Mouse (Mus musculus) heart, postnatal 10 days (tissue): ENCODE data around the gene Osbpl2. TPM values are rescaled to one million over a fixed set of nuclear protein-coding genes. Genes with fewer than 3 reads are reported as not detected.

Experiments used
- DNase-seq, 2 experiments: peaks; one replicate each; pipeline ENCODE4 v3.0.0; 2021
- intact Hi-C: fragments of 180-260 bp; cut with DNase I; formaldehyde crosslinking; loops from one replicate; pipeline ENCODE4 v1.15.1; 2025
- total RNA-seq, 2 experiments: library from RNA; stranded (reverse); gene quantifications; 2 replicates each; pipeline ENCODE4 v1.2.3; 2021

The Osbpl2 gene
- total RNA-seq, 2 experiments from 2014 or later: 31.2 to 37.0 TPM

- intact Hi-C loops: no loop called here
- DNase-seq: peak; percentile 83 to 84
These were observed 15.0 kb upstream of the Osbpl2 start, which contains the start of gene Hrh3 for GRCm38 (mm10) chr2:180103978-180104658. Gene Hrh3, minus strand, starts transcription at chr2:180104488.

DNA sequence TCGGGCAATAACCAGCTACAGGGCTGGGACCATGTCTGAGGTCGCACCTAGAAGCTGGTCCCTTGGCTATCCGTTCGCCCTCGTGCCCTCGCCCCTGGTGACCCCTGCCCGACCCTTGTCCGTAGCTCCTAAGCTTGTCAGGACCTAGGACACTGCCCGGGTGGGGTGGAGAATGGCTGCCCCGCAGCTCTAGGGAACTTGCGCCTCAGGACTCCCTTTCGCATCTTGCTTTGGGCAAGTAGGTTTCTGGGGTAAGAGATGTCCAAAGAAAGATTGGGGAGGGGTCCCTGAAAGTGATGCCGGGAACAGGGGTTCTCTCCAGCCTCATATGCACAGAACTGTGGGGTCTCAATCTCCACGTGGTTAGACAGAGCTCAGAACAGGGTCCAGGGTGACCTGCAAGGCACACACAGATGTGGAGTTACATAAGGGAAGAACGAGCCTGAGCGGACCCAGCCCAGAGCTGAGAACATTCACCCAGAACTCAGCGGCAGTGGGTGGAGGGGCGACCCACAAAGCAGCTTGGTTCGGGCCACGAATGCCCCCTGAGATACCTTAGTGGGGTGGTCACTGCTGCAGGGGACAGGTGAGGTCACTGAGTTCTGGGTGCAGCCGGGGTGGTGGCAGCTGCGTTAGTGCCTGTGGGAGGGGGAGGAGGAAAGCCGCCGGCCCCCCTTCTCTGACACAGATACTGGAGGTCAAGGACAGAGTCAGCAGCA is 14.3 kb upstream of the Osbpl2 start:
- no peak for DNase-seq
- intact Hi-C loops: no loop called here

DNA sequence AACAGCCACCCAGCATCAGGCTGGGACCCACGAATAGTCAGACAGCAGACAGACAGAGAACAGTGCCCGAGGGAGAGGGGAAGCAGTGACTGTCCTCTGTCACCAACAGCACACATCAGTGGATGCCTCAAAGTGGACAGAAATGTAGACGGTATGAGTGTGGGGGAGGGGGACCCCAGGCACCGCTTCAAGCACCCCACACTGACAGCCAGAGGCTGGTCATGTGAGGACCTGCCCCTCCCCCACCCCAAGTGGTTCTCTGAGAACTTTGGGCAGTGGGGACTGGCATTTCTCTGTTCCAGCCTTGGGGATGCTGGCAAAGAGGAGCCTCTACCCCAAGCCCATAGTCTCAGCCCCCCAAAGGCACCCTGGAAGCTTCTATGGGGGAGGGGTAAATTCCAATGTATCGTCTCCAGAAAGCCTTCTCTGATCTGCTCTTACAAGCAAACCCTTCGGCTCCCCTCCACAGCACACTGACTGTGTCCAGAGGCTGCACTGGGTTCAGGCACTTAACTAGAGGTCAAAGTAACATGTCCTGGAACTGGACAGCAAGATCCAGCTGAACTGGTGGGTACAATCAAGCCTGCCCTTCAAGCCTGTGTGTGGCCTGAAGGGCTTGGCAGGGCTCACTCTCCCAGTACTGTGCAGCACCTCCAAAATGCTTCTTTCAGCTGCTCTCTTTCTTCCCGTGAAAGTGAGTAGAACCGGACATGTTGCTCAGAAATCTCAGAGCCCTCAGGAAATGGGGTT is 13.5 kb upstream of the Osbpl2 start:
- DNase-seq: no peak

DNA sequence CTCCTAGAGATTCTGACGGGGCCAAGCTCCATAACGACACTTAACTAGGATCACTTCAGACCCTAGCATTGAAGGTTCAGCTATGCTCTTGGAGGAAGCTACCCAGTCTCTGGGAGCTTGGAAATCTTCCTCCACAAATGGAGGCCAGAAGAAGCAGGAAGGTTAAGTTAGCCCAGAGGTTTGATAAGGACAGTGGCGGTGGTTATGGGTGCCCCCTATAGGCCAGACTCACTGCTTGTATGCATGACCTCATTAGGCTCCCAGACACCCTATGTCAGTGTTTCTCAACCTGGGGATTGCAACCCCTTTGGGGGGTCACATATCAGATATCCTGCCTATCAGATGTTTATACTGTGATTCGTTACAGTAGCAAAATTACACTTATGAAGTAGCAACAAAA is 12.0 kb upstream of the Osbpl2 start:
- intact Hi-C loops: no loop called here
- DNase-seq: no peak

More for the DNA sequence above, 13.5 kb upstream of the Osbpl2 start:
- intact Hi-C loops: no loop called here

DNA sequence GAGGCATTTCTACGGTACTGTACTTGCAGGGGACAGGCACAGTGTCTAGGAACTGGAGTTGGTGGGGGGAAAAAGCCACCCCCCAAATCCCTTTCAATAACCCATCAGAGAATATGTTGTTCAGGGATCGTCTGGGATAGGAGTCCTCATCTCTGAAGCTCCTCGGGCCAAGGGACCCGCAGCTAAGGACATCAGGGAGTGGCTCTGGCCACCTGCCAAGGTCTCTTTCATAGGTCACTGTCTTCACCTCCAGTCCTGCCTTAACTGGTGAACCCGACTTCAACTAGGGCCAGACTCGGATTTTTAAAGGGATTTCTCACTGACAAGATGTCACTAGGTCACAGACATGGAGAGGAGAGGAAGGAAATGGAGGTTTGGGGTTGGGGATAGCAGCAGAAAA is 10.8 kb upstream of the Osbpl2 start:
- intact Hi-C loops: no loop called here
- DNase-seq: no peak

- DNase-seq: peak; percentile 81 to 83
- intact Hi-C loops: no loop called here
These were observed 4.9 kb upstream of the Osbpl2 start for GRCm38 (mm10) chr2:180113909-180114890.

DNA sequence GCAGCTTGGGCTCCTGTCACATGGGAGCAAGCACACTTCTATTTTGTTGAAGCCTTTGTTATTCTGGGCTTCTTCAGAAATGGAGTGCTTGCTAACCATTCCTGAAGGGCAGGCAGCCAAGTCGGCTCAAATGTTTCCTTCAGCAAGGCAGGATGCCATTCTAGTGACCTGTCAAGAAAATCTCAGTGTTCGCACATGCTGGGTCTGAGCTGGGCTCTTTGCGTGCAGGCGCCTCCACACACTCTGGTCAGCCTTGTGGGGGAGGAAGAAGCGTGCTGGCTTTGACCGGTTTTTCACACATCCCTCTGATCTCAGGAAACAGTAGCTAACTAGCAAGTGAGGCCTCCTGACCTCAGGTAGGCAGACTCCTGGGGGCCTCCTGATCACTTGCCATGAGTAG is 3.8 kb upstream of the Osbpl2 start:
- peak; percentile 58 to 67 for DNase-seq
- intact Hi-C loops: loop anchor here (5.0 kb wide), 2 partner anchors 137 to 143 kb away; no protein-coding TSS in a partner anchor

GRCm38 (mm10) chr2:180116081-180116493 is 3.0 kb upstream of the Osbpl2 start:
- peak; percentile 43 for DNase-seq
- intact Hi-C loops: loop anchor here (2.0 to 5.0 kb wide), 3 partner anchors 45 to 144 kb away; partner anchors contain the start of gene Mtg2

GRCm38 (mm10) chr2:180116741-180117484 is 2.2 kb upstream of the Osbpl2 start:
- intact Hi-C loops: loop anchor here (2.0 to 5.0 kb wide), 3 partner anchors 46 to 145 kb away; partner anchors contain the start of gene Mtg2

DNA sequence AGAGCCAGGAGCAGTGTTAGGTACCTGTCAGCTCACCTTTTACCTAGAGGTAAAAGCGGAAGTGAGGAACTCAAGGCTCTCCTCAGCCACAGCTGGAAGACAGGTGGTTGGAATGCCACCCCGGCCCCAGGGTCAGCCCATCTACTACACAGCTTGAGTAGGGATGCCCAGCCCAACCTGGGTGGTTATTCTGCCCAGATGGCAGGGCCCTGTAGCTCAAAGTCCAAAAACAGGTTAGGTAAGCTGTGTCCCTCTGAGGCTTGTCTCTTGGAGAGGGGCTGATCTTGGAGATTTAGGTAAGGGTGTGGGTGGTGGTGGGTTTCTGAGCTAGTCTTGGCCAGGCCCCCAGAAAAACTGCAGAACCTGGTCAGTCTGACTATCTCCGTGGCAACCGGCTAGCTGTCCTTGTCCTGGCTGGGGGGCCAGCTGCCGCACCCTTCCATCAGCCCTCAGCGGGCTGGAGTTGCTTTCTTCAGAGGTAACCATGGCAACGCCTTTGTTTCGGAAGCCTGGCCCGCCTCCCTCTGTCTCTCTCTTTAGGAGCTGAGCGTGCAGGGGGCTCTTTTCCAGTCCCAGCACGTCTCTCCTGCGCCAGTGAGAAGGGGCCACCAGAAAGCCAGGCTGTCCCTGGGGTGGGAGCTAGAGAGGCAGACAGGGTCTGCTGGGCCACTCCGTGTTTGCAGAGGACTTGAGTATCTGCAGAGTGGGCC is 1.5 kb upstream of the Osbpl2 start:
- peak; percentile 32 to 47 for DNase-seq
- intact Hi-C loops: loop anchor here (2.0 to 5.0 kb wide), 3 partner anchors 47 to 145 kb away; partner anchors contain the start of gene Mtg2

More at GRCm38 (mm10) chr2:180116741-180117484, 2.2 kb upstream of the Osbpl2 start:
- no peak for DNase-seq

GRCm38 (mm10) chr2:180119439-180120291 is 559 bp downstream of the Osbpl2 start:
- DNase-seq: peak in 1 of 2 experiments; percentile 63
- intact Hi-C loops: loop anchor here (5.0 kb wide), 2 partner anchors 133 to 147 kb away; no protein-coding TSS in a partner anchor

DNA sequence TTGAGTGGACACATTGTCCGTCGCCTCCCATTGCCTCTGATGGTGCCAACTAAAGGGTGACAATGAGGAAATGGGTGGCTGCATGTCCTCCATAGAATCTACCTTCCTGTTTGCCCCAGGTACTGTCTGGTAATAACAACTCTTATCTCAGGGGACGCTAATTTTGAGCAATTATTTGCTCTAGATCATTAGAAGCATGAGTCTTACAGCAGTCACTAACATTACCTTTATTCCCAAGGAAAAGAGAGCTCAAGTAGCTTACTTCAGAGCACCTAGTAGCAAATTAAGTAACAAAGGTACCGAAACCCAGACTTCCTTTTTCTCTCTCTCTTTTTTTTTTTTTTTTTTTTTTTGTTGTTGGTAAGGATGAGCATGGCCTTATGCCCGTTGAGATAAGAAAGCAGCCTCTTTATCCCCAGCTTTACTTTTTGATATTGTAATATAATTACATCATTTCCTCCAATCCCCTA is 1.2 kb downstream of the Osbpl2 start:
- DNase-seq: no peak
- intact Hi-C loops: no loop called here

DNA sequence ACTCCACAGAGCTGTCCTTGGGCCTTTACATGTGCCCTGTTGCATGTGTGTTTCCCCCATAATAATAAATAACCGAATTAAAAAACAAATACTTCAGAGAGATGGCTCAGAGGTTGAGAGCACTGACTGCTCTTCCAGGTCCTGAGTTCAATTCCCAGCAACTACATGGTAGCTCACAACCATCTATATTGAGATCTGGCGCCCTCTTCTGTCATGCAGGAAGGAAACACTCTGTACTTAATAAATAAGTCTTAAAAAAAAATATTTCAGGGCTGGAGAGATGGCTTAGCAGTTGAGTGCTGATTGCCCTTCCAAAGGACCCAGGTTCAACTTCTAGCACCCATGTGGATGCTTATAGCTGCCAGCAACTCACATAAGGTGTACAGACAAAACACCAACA is 5.1 kb downstream of the Osbpl2 start:
- intact Hi-C loops: no loop called here
- DNase-seq: no peak

- peak; percentile 47 to 59 for DNase-seq
- intact Hi-C loops: no loop called here
These were observed 7.1 kb downstream of the Osbpl2 start for GRCm38 (mm10) chr2:180126195-180126594.

DNA sequence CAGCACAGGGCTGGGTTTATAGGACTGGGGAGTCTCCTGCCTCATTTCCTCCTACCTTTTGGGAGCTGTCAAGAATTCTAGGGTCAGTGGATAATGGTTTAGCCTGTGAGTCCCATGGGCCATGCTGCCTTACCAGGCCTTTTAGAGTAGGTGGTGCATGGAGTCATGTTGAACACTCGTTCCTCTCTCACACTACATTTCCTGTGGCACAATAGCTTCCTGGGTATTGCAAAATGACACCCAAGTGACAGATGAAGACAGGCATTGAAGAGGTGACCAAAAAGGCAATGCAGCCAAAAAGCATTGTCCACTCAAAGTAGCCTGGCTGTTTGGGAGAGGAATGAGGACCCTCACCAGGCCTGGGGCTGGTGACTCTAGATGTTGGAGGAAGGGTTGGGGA is 8.6 kb downstream of the Osbpl2 start:
- intact Hi-C loops: no loop called here
- DNase-seq: no peak

GRCm38 (mm10) chr2:180133231-180133630 is 14.1 kb downstream of the Osbpl2 start:
- no peak for DNase-seq
- intact Hi-C loops: no loop called here

DNA sequence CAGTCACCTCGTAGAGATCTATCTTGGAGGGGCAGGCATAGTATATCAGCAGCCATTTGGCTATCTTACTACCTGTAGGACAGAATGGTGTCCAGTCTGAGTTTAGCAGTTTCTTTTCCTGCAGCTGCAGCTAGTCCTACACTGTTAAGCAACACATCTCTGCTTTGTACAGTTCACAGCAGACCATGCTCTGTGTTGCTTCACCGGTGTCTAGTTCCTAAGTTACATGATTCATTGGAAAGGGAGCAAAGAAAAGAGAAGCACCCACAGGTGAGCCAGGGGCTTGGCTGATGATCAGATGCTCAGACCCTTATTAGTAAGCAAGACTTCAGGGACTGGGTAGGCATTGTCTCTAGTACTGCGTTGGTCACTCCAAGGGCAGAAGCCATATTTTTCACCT is 14.8 kb downstream of the Osbpl2 start:
- no peak for DNase-seq
- intact Hi-C loops: no loop called here
